Mouse (Mus musculus): ENCODE measurements at regions not wholly inside any gene's neighbourhood (a gene's known extent, or its start where the extent isn't known, plus 50 kb on each side); places are given as distances from the start of the nearest gene placed in this dataset.
A peak's percentile ranks its signal among the peaks of the same experiment; 100 is the strongest.

- H3K9me3 ChIP-seq (ENCODE audit: control insufficient read depth, low read length) = no peaks in the 10 kb centered on the region
- H3K4me1 ChIP-seq (replicated peaks; ENCODE audit: control insufficient read depth in 2 of 2, insufficient read depth in 2 of 2, low read length in 1 of 2) = no peaks in the 10 kb centered on the region
- ATAC-seq (ENCODE audit: insufficient read depth) (no peak), DNase-seq (ENCODE audit: low read depth in 3 of 3, low spot score in 3 of 3) (no peak)
- H3K4me3 ChIP-seq (ENCODE audit: insufficient read depth in 1 of 2, low read depth in 2 of 2, low read length in 2 of 2) = no peak overlapping the region
- no peaks in the 10 kb centered on the region for H3K36me3 ChIP-seq (replicated peaks; ENCODE audit: control insufficient read depth, insufficient read depth, low read depth)
- H3K27me3 ChIP-seq (ENCODE audit: control insufficient read depth, insufficient read depth, low read length) = no peaks in the 10 kb centered on the region
- TF ChIP-seq EP300 (IDR thresholded peaks at IDR 0.05; ENCODE audit: low read depth) (no peak), CTCF (IDR thresholded peaks at IDR 0.05; ENCODE audit: low read depth) (no peak)
- no peak overlapping the region for H3K27ac ChIP-seq
- no peak overlapping the region for H3K9ac ChIP-seq (replicated peaks)
- H3K4me2 ChIP-seq (ENCODE audit: low read depth) = no peak overlapping the region
- 49% methylated on average over 3 of the region's 3 CpGs for WGBS (ENCODE audit: insufficient replicate concordance)
These were observed 174.5 kb upstream of the Dcn start for GRCm38 (mm10) chr10:97304791-97305355.

- Histone ChIP-seq H3K27me3 (ENCODE audit: control insufficient read depth, insufficient read depth, low read length) (no peaks in the 10 kb centered on the region), H3K9me3 (ENCODE audit: control insufficient read depth, low read length) (no peaks in the 10 kb centered on the region), H3K4me3 (ENCODE audit: insufficient read depth in 1 of 2, low read depth in 2 of 2, low read length in 2 of 2) (no peak overlapping the region), H3K4me1 (replicated peaks; ENCODE audit: control insufficient read depth in 2 of 2, insufficient read depth in 2 of 2, low read length in 1 of 2) (no peaks in the 10 kb centered on the region; a peak in 1 of 4 replicates), H3K36me3 (replicated peaks; ENCODE audit: control insufficient read depth, insufficient read depth, low read depth) (no peaks in the 10 kb centered on the region), H3K4me2 (ENCODE audit: low read depth) (no peak overlapping the region), H3K27ac (no peak overlapping the region), H3K9ac (replicated peaks) (no peak overlapping the region)
- no peak for DNase-seq (ENCODE audit: low read depth in 3 of 3, low spot score in 3 of 3)
- TF ChIP-seq EP300 (IDR thresholded peaks at IDR 0.05; ENCODE audit: low read depth) (no peak), CTCF (IDR thresholded peaks at IDR 0.05; ENCODE audit: low read depth) (no peak)
- whole genome bisulfite sequencing (ENCODE audit: insufficient replicate concordance) = 75% methylated on average over 5 of the region's 5 CpGs
- no peak for ATAC-seq (ENCODE audit: insufficient read depth)
These were observed 169.8 kb upstream of the Dcn start for GRCm38 (mm10) chr10:97309580-97309979.

GRCm38 (mm10) chr10:97312509-97312908 lies 166.9 kb upstream of the Dcn start:
- no peak overlapping the region for H3K9ac ChIP-seq (replicated peaks)

GRCm38 (mm10) chr10:97312978-97313377 lies 166.4 kb upstream of the Dcn start:
- peak overlapping the region; percentile 43 to 51 for H3K4me3 ChIP-seq (ENCODE audit: insufficient read depth in 1 of 2, low read depth in 2 of 2, low read length in 2 of 2)
- peak; percentile 80 for ATAC-seq (ENCODE audit: insufficient read depth)
- H3K27ac ChIP-seq = no peak overlapping the region
- H3K9ac ChIP-seq (replicated peaks) = peak overlapping the region; percentile 43; the same call in 1 of the 2 replicates
- under 1% methylated on average over 17 of the region's 17 CpGs for WGBS (ENCODE audit: insufficient replicate concordance)
- DNase-seq (ENCODE audit: low read depth in 3 of 3, low spot score in 3 of 3) = peak; percentile 53 to 61 (median 53)
- peak overlapping the region; percentile 80 for H3K4me2 ChIP-seq (ENCODE audit: low read depth)
- no peaks in the 10 kb centered on the region for H3K27me3 ChIP-seq (ENCODE audit: control insufficient read depth, insufficient read depth, low read length)
- H3K9me3 ChIP-seq (ENCODE audit: control insufficient read depth, low read length) = no peaks in the 10 kb centered on the region
- H3K4me1 ChIP-seq (replicated peaks; ENCODE audit: control insufficient read depth in 2 of 2, insufficient read depth in 2 of 2, low read length in 1 of 2) = no peaks in the 10 kb centered on the region; a peak in 1 of 4 replicates
- no peak for TF ChIP-seq EP300 (IDR thresholded peaks at IDR 0.05; ENCODE audit: low read depth)
- peak; percentile 90 for TF ChIP-seq CTCF (IDR thresholded peaks at IDR 0.05; ENCODE audit: low read depth)
- H3K36me3 ChIP-seq (replicated peaks; ENCODE audit: control insufficient read depth, insufficient read depth, low read depth) = no peaks in the 10 kb centered on the region

More at GRCm38 (mm10) chr10:97312509-97312908, 166.9 kb upstream of the Dcn start:
- 13% methylated on average over 12 of the region's 12 CpGs for WGBS (ENCODE audit: insufficient replicate concordance)
- Histone ChIP-seq H3K27me3 (ENCODE audit: control insufficient read depth, insufficient read depth, low read length) (no peaks in the 10 kb centered on the region), H3K27ac (no peak overlapping the region), H3K9me3 (ENCODE audit: control insufficient read depth, low read length) (no peaks in the 10 kb centered on the region), H3K4me3 (ENCODE audit: insufficient read depth in 1 of 2, low read depth in 2 of 2, low read length in 2 of 2) (peak overlapping the region in 1 of 2 experiments; percentile 4; a peak in 1 of 4 replicates), H3K4me1 (replicated peaks; ENCODE audit: control insufficient read depth in 2 of 2, insufficient read depth in 2 of 2, low read length in 1 of 2) (no peaks in the 10 kb centered on the region; a peak in 1 of 4 replicates), H3K36me3 (replicated peaks; ENCODE audit: control insufficient read depth, insufficient read depth, low read depth) (no peaks in the 10 kb centered on the region), H3K4me2 (ENCODE audit: low read depth) (peak overlapping the region; percentile 80)
- no peak for DNase-seq (ENCODE audit: low read depth in 3 of 3, low spot score in 3 of 3)
- TF ChIP-seq EP300 (IDR thresholded peaks at IDR 0.05; ENCODE audit: low read depth) (no peak), CTCF (IDR thresholded peaks at IDR 0.05; ENCODE audit: low read depth) (no peak)
- no peak for ATAC-seq (ENCODE audit: insufficient read depth)

- no peak for TF ChIP-seq CTCF (IDR thresholded peaks at IDR 0.05; ENCODE audit: low read depth)
- TF ChIP-seq EP300 (IDR thresholded peaks at IDR 0.05; ENCODE audit: low read depth) = no peak
- H3K4me1 ChIP-seq (replicated peaks; ENCODE audit: control insufficient read depth in 2 of 2, insufficient read depth in 2 of 2, low read length in 1 of 2) = no peaks in the 10 kb centered on the region; a peak in 1 of 4 replicates
- peak overlapping the region; percentile 80 for H3K4me2 ChIP-seq (ENCODE audit: low read depth)
- no peaks in the 10 kb centered on the region for H3K27me3 ChIP-seq (ENCODE audit: control insufficient read depth, insufficient read depth, low read length)
- no peak overlapping the region for H3K27ac ChIP-seq
- DNase-seq (ENCODE audit: low read depth in 3 of 3, low spot score in 3 of 3) (peak; percentile 37 to 47 (median 39)), ATAC-seq (ENCODE audit: insufficient read depth) (peak; percentile 85)
- WGBS (ENCODE audit: insufficient replicate concordance) = under 1% methylated on average over 13 of the region's 13 CpGs
- no peaks in the 10 kb centered on the region for H3K9me3 ChIP-seq (ENCODE audit: control insufficient read depth, low read length)
- H3K9ac ChIP-seq (replicated peaks) = peak overlapping the region; percentile 43; the same call in 1 of the 2 replicates
- no peaks in the 10 kb centered on the region for H3K36me3 ChIP-seq (replicated peaks; ENCODE audit: control insufficient read depth, insufficient read depth, low read depth)
- peak overlapping the region; percentile 43 to 51 for H3K4me3 ChIP-seq (ENCODE audit: insufficient read depth in 1 of 2, low read depth in 2 of 2, low read length in 2 of 2)
These were observed 166.0 kb upstream of the Dcn start for GRCm38 (mm10) chr10:97313407-97313901.

Measured in liver, embryonic 14.5 days (tissue).